Mouse (Mus musculus) testis, adult 2 months (tissue): Measurements from ENCODE around the gene Fuz.

ENCODE experiments used
- CTCF ChIP-seq: fragments of 200-500 bp; IDR thresholded peaks from 2 replicates; pipeline ENCODE4 v1.5.1; 2012; ENCODE audit warnings: low read depth, mild to moderate bottlenecking, inconsistent platforms, low read length, moderate library complexity; ENCODE audit not compliant: control insufficient read depth, insufficient read depth, insufficient replicate concordance
- POLR2A ChIP-seq: fragments of 200-500 bp; IDR thresholded peaks from 2 replicates; pipeline ENCODE4 v1.6.1; 2012; ENCODE audit warnings: low read depth, mild to moderate bottlenecking, inconsistent platforms, low read length, moderate library complexity; ENCODE audit not compliant: control insufficient read depth

DNA sequence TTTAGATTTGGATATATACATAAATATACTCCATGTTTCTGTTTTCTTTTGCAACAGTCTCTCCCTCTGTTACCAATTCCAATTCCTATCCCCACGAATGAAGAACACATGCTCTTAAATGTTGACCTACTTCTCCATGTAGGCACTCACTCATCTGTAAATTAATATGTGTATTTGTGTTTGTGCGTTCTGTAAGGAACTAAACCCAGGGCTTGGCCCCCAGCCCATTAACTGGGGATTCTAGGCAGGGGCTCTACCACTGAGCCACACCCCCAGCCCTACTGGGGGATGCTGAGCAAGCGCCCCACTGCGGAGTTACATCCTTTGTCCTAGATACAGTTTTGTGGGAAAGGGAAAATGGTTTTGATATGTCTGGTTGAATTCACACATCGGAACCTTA, 23.2 kb downstream of the Fuz start:
- TF ChIP-seq POLR2A, result no peak
- TF ChIP-seq CTCF, result no peak
